Mouse (Mus musculus) liver, embryonic 11.5 days (tissue): ENCODE results near the gene Srgap2. TPM values are rescaled to one million over a fixed set of nuclear protein-coding genes. Genes with fewer than 3 reads are reported as not detected.
"Not testable (repeated sequence)": the region's sequence is repeated elsewhere in the genome, so short reads cannot be mapped to it uniquely, and the experiment has no call there.

Experiments
- ATAC-seq: fragments of 200-750 bp; cut with Nextera tagmentation; replicated peaks from 2 replicates; pipeline ENCODE4 v1.8.0; 2017; ENCODE audit warnings: moderate number of reproducible peaks, mild to moderate bottlenecking, moderate TSS enrichment, moderate library complexity; ENCODE audit not compliant: low FRiP score
- DNase-seq: peaks from one replicate; pipeline ENCODE4 v3.0.0-alpha.2; 2017; ENCODE audit warnings: low spot score
- H3K27ac ChIP-seq: fragments of 300-500 bp; sonication (generic); 2 replicates; pipeline ENCODE4 v1.5.1; 2014; ENCODE audit warnings: mild to moderate bottlenecking, low read depth, low read length, control low read depth
- H3K27me3 ChIP-seq: fragments of 300-500 bp; sonication (generic); replicated peaks from 2 replicates; pipeline ENCODE4 v1.6.1; 2014; ENCODE audit warnings: low read length, mixed read lengths; ENCODE audit not compliant: control insufficient read depth, insufficient read depth
- H3K36me3 ChIP-seq: fragments of 300-500 bp; sonication (generic); 2 replicates; pipeline ENCODE4 v1.6.1; 2014; ENCODE audit warnings: mild to moderate bottlenecking, low read length, moderate library complexity, mixed read lengths; ENCODE audit not compliant: control insufficient read depth, insufficient read depth
- H3K4me1 ChIP-seq: fragments of 300-500 bp; sonication (generic); replicated peaks from 2 replicates; pipeline ENCODE4 v1.6.1; 2014; ENCODE audit warnings: low read length, mixed read lengths; ENCODE audit not compliant: control insufficient read depth, insufficient read depth
- H3K4me2 ChIP-seq: fragments of 300-500 bp; sonication (generic); 2 replicates; pipeline ENCODE4 v1.6.1; 2014; ENCODE audit warnings: mild to moderate bottlenecking, control low read depth, moderate library complexity
- H3K4me3 ChIP-seq: fragments of 300-500 bp; sonication (generic); 2 replicates; pipeline ENCODE4 v1.5.1; 2014; ENCODE audit warnings: low read depth, low read length, control low read depth
- H3K9ac ChIP-seq: fragments of 300-500 bp; sonication (generic); 2 replicates; pipeline ENCODE4 v1.6.1; 2014; ENCODE audit warnings: low read depth, low read length, control low read depth
- H3K9me3 ChIP-seq: fragments of 300-500 bp; sonication (generic); 2 replicates; pipeline ENCODE4 v1.6.1; 2016; ENCODE audit warnings: low read length, inconsistent platforms, mixed read lengths; ENCODE audit not compliant: control insufficient read depth
- WGBS: fragments of 180-500 bp; shearing (Covaris S2); extraction: QIAGEN DNeasy Blood & Tissue Kit; methylation state at CpG from one replicate; pipeline ENCODE4 v1.1.7; 2014; 5-methylcytosine and 5-hydroxymethylcytosine counted together
- polyA plus RNA-seq: library from polyadenylated mRNA; unstranded; fragments of >200 nt; fragmentation: Nextera tagmentation; extraction: Ambion mirVana; gene quantifications from 2 replicates; pipeline ENCODE4 v1.2.1, GENCODE M21; 2014

The Srgap2 gene
- polyA plus RNA-seq, 1 experiment from 2014 or later: 16.1 TPM

GRCm38 (mm10) chr1:131260309-131260656 is 266.9 kb downstream of the Srgap2 start:
- Histone ChIP-seq H3K4me3 (no peak overlapping the region), H3K4me1 (no peaks in the 10 kb centered on the region), H3K36me3 (no peaks in the 10 kb centered on the region), H3K9me3 (no peaks in the 10 kb centered on the region), H3K27me3 (peaks cover 2% of the 10 kb centered on the region), H3K27ac (no peak overlapping the region), H3K9ac (no peak overlapping the region), H3K4me2 (no peak overlapping the region)
- ATAC-seq (no peak), DNase-seq (peak; percentile 66)
- 30% methylated on average over 10 of the region's 10 CpGs for WGBS

GRCm38 (mm10) chr1:131259632-131260308 is 267.4 kb downstream of the Srgap2 start:
- no peak for DNase-seq
- H3K4me1 ChIP-seq: no peaks in the 10 kb centered on the region
- peaks cover 2% of the 10 kb centered on the region for H3K27me3 ChIP-seq
- no peak for ATAC-seq
- H3K4me3 ChIP-seq: no peak overlapping the region
- no peaks in the 10 kb centered on the region for H3K36me3 ChIP-seq
- no peak overlapping the region for H3K27ac ChIP-seq
- H3K4me2 ChIP-seq: no peak overlapping the region
- 62% methylated on average over 10 of the region's 10 CpGs for WGBS
- no peak overlapping the region for H3K9ac ChIP-seq
- no peaks in the 10 kb centered on the region for H3K9me3 ChIP-seq

DNA sequence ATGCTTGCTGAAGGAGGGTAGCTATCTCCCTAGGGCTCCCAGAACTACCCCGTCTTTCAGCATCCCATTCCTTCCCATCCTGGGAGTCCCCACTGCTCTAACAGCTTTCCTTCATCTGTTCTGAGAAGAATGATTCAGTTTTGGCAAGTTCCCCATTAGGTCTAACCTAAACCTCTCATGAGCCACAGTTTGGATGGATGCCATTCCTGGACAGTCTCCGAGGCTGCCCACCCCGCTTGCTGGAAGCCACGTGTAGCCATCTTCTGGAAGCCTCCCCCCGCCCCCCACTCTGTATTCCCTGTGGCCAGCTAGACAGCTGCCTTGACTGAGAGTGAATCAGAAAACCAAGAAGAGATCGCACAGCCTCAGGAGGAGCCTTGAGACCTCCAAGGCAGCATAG is 269.9 kb downstream of the Srgap2 start:
- Histone ChIP-seq H3K36me3 (no peaks in the 10 kb centered on the region), H3K4me3 (no peak overlapping the region), H3K27ac (no peak overlapping the region), H3K9ac (no peak overlapping the region), H3K4me1 (no peaks in the 10 kb centered on the region), H3K27me3 (peaks cover 2% of the 10 kb centered on the region), H3K4me2 (no peak overlapping the region), H3K9me3 (no peaks in the 10 kb centered on the region)
- 86% methylated on average over 6 of the region's 6 CpGs for WGBS
- ATAC-seq: no peak
- DNase-seq: no peak

GRCm38 (mm10) chr1:131252516-131253250 is 274.5 kb downstream of the Srgap2 start:
- not testable (repeated sequence) for DNase-seq, H3K4me3 ChIP-seq, H3K36me3 ChIP-seq, H3K27ac ChIP-seq, H3K4me2 ChIP-seq, ATAC-seq, H3K9me3 ChIP-seq, H3K9ac ChIP-seq, H3K4me1 ChIP-seq
- WGBS: 75% methylated on average over 7 of the region's 7 CpGs
- H3K27me3 ChIP-seq: peaks cover 11% of the 10 kb centered on the region

DNA sequence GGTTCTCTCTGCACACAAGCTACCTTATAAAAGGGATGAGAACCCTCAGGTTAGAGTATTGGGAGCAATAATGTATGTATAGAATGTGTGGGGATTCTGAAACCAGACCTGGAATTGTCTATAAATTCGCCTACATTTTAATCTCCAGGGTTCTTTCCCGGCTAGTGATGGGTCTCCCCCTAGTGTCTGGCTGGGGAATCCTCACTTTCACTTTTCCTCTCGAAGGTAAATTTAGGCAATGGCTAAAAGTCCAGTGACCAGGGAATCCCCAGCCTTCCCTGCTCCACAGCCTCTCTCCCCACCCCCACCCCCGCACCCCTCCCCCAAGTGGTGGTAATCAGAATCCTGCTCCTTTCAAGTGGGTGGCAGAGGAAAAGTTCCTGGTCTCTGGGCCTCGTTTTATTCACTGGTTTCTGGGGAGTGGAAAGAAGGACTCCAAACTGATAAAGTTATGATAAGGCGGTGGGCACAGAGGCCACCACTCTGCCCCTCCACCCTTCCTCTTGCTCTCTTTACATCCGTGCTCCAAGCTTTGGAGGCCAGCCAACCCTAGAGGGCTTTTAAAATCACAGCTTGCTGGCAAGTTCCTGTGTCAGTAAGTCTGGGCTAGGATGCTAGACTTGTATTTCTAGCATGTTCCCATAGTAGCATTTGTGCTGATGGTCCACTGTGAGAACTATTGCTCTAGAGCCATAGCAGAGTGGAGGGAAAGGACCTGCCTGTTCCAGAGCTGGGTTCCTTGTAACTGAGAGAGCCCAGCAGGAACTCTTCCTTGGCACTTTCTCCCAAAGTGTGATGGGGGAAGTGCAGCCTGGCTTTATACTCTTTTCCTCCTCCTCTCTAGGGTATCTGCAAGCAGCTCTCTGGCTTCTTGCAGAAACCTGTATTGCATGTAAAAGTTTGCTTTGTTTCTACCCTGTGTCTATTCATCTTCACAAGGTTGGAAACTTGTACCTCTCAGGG is 280.4 kb downstream of the Srgap2 start:
- Histone ChIP-seq H3K9ac (no peak overlapping the region), H3K27me3 (peaks cover 51% of the 10 kb centered on the region), H3K36me3 (no peaks in the 10 kb centered on the region), H3K4me3 (no peak overlapping the region; the same call in 1 of the 2 replicates), H3K4me1 (peaks cover 11% of the 10 kb centered on the region), H3K4me2 (peak overlapping the region; percentile 75), H3K27ac (no peak overlapping the region), H3K9me3 (no peaks in the 10 kb centered on the region)
- no peak for DNase-seq
- 6% methylated on average over 7 of the region's 7 CpGs for WGBS
- no peak for ATAC-seq

DNA sequence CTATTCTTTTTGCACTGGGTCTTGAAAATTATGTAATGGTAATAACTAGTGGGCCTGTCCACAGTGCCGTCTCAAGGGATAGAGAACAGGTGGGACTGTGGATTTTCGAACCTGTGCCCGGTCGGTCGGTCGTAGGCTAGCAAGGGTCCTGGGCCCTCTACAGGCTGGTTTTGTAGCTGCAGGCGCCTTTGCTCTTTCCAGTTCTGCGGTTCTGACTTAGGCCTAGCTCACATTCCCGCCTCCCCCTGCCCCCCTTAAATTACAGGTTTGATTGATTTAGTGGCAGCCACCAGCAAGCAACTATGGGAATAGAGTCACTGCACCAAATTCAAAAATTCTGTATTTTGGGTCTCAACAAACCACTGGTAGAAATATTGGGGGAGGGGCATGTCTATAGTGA is 281.2 kb downstream of the Srgap2 start:
- Histone ChIP-seq H3K9me3 (no peaks in the 10 kb centered on the region), H3K36me3 (no peaks in the 10 kb centered on the region), H3K27ac (no peak overlapping the region), H3K4me1 (peaks cover 11% of the 10 kb centered on the region), H3K4me2 (peak overlapping the region; percentile 75), H3K27me3 (peaks cover 53% of the 10 kb centered on the region), H3K9ac (no peak overlapping the region), H3K4me3 (peak overlapping the region; percentile 61)
- ATAC-seq (peak; percentile 45; the same call in 1 of the 2 replicates), DNase-seq (peak; percentile 49)
- 9% methylated on average over 9 of the region's 9 CpGs for WGBS

DNA sequence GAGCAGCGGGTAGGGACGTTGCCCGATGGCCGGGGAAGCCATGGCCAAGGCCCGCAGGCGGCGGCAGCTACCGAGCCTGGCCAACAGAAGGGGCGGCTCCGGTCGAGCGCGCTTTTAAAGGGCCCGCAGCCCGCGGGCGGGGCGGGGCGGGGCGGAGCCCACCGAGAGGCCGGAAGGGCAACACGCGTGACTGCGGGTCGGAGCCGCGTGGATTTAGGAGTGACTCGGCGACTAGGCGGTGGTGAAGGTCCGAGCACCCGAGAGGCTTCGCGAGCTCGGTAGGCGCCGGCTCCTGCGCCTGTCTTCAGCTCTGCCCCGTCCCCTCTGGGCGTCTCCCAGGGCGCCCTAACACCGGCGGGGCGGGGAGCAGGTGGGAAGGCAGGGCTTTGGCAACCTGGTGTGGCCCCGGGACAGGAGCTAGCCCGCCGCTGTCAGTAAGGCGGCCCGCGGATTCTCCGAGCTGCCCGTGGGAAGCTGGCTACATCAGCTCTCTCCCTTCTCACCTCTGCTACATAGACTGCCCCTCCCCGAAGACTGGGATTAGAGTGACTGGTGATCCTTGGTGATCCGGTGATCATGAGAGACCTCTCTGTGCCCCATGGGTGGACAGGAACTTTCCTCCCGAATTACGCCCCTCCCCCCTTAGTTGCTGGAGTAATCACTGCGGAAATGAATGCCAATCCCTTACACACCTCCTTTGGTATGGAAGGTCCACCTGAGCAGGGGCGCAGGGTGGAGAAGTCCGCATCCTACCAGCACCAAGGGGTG is 281.9 kb downstream of the Srgap2 start, which contains the start of gene Rassf5:
Rassf5 (minus strand) TSS at position 170 of the 768 bp plus-strand sequence.
- peak within 1 kb of the TSS; percentile 75 for H3K4me2 ChIP-seq
- peaks cover 11% of the 10 kb centered on the region for H3K4me1 ChIP-seq
- under 1% methylated on average over 60 of the region's 60 CpGs for WGBS
- H3K36me3 ChIP-seq: no peaks in the 10 kb centered on the region
- no peak within 1 kb of the TSS for H3K27ac ChIP-seq
- H3K4me3 ChIP-seq: peak within 1 kb of the TSS; percentile 61
- H3K9ac ChIP-seq: peak within 1 kb of the TSS; percentile 53
- DNase-seq (peak; percentile 63), ATAC-seq (peak; percentile 54)
- peaks cover 53% of the 10 kb centered on the region for H3K27me3 ChIP-seq
- no peaks in the 10 kb centered on the region for H3K9me3 ChIP-seq
